Mouse (Mus musculus): Measurements from ENCODE around the gene Il24. TPM values are rescaled to one million over a fixed set of nuclear protein-coding genes. Genes with fewer than 3 reads are reported as not detected.

Il24 gene
- polyA plus RNA-seq, 1 experiment from 2014 or later, result not detected

DNA sequence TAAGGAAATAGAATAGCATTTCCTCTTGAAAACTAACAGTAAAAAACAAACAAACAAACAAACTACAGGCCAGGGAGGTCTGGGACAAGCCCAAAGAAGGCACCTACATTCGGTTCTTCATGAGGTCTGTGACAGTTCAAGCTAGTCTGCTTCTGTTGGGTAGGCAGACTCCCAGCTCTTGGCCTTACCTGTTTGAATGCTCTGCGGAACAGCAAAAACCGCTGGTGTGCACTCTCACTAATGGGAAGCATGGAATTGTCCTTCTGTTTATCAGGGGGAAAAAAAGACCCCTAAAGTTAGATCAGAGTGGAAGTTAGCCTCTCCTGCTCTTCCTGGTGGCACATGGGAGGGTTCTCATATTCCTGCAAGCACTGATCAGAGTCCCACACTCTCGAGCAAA is 4.1 kb downstream of the Il24 start:
- no peak for ATAC-seq
- no peak overlapping the region for H3K4me2 ChIP-seq (ENCODE audit: low read depth, low read length)
- H3K27me3 ChIP-seq (replicated peaks; ENCODE audit: control insufficient read depth, insufficient read depth, low read length), result peaks cover 3% of the 10 kb centered on the region; the same call in 1 of the 2 replicates
- no peaks in the 10 kb centered on the region for H3K4me1 ChIP-seq (ENCODE audit: control insufficient read depth, insufficient read depth, low read length)
- H3K9ac ChIP-seq (ENCODE audit: low read depth, low read length), result no peak overlapping the region
- H3K36me3 ChIP-seq (ENCODE audit: control insufficient read depth, insufficient read depth, low read length), result no peaks in the 10 kb centered on the region
- WGBS, result 87% methylated on average over 4 of the region's 4 CpGs
- H3K4me3 ChIP-seq (ENCODE audit: low read length), result no peak overlapping the region
- H3K27ac ChIP-seq (ENCODE audit: low read length), result no peak overlapping the region
- H3K9me3 ChIP-seq (ENCODE audit: control insufficient read depth, low read length), result no peaks in the 10 kb centered on the region

DNA sequence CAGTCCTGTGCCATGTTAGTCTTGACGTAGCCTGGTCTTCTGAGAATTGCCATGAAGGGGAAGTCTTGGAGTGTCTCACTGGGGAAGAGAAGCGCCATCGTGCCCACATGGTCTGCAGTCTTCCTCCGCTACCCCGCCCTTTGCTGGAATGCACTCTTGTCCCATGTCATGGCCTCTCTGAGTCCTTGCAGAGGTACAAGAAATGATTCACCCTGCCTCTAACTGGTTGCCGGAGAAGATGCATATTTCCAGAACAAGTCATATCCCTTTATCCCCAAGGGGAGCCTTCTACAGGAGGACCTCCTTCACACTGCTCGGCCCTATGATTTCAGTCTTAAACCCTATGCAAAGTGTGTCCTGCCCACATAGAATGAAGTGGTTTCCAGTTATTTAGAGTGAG is 7.3 kb downstream of the Il24 start:
- Histone ChIP-seq H3K27me3 (replicated peaks; ENCODE audit: control insufficient read depth, insufficient read depth, low read length) (peaks cover 9% of the 10 kb centered on the region; the same call in 1 of the 2 replicates), H3K4me3 (ENCODE audit: low read length) (no peak overlapping the region), H3K27ac (ENCODE audit: low read length) (no peak overlapping the region), H3K9me3 (ENCODE audit: control insufficient read depth, low read length) (no peaks in the 10 kb centered on the region), H3K4me2 (ENCODE audit: low read depth, low read length) (no peak overlapping the region), H3K36me3 (ENCODE audit: control insufficient read depth, insufficient read depth, low read length) (no peaks in the 10 kb centered on the region), H3K9ac (ENCODE audit: low read depth, low read length) (no peak overlapping the region), H3K4me1 (ENCODE audit: control insufficient read depth, insufficient read depth, low read length) (0 out of 2 replicates have a peak, but pooled peaks cover 3% of the 10 kb centered on the region)
- ATAC-seq, result no peak
- 87% methylated on average over 7 of the region's 7 CpGs for WGBS

DNA sequence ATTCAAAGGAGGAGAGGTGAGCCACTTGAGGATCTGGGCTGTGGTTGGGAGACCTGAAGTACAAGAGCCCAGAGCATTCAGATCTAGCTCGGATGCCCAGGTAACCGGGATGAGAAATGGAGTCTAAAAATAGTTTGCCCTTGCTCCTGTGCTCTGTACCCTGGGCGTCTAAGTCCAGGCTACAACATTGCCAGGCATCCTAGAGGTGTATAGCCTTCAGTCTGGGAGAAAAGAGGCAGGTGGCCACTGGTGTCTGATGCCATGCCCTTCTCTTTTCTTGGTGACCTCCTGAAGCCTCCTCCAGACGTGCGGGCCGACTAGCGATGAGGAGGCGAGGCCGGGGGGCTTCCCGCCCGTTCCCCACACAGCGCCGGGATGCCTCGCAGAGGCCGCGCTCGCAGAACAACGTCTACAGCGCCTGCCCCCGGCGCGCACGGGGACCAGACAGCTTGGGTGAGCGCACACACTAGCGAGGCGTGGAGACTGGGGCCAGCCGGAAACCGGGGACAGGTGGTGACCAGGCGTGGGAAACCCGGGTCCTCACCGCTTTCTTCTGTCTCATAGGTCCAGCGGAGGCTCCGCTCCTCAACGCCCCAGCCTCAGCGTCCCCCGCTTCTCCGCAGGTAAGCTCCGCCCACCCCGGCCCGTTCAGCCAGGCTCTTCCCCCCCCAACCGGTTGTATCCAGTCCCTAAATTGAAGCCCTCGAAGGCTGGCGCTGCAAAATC is 9.2 kb downstream of the Il24 start:
- ATAC-seq, result peak; percentile 72
- peak overlapping the region; percentile 60 for H3K9ac ChIP-seq (ENCODE audit: low read depth, low read length)
- H3K36me3 ChIP-seq (ENCODE audit: control insufficient read depth, insufficient read depth, low read length), result no peaks in the 10 kb centered on the region
- no peak overlapping the region for H3K27ac ChIP-seq (ENCODE audit: low read length)
- no peaks in the 10 kb centered on the region for H3K9me3 ChIP-seq (ENCODE audit: control insufficient read depth, low read length)
- H3K4me2 ChIP-seq (ENCODE audit: low read depth, low read length), result peak overlapping the region; percentile 83
- 3% methylated on average over 43 of the region's 43 CpGs for WGBS
- peaks cover 9% of the 10 kb centered on the region; the same call in 1 of the 2 replicates for H3K27me3 ChIP-seq (replicated peaks; ENCODE audit: control insufficient read depth, insufficient read depth, low read length)
- H3K4me3 ChIP-seq (ENCODE audit: low read length), result peak overlapping the region; percentile 49
- H3K4me1 ChIP-seq (ENCODE audit: control insufficient read depth, insufficient read depth, low read length), result 0 out of 2 replicates have a peak, but pooled peaks cover 3% of the 10 kb centered on the region

DNA sequence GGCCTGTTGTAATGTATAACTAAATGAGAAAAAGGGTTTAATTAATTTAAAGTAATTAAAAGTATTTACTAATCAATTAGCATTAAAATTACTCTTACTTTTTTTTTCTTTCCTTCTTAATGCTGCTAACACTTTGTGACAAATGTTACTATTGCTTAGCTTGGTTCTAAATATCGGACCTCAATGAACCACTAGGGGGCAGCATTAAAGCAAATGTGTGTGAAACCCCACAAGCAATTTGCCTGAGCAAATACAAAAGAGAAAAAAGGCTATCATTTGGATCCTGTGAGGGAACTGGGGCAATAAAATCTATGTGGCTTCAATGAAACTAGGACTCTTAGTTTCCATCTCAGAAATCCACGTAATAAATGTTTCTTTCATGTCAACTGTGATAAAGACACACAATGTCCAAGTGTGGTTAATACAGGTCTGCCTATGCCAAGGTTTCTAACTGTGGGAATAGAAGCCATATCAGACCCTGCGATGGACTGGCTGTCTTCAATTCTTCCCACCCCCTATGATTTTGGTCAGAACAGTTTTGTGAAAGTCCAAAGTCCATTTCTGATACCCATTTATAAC is 10.2 kb downstream of the Il24 start:
- no peak overlapping the region for H3K27ac ChIP-seq (ENCODE audit: low read length)
- 0 out of 2 replicates have a peak, but pooled peaks cover 3% of the 10 kb centered on the region for H3K4me1 ChIP-seq (ENCODE audit: control insufficient read depth, insufficient read depth, low read length)
- 18% methylated on average over 3 of the region's 3 CpGs for WGBS
- H3K4me3 ChIP-seq (ENCODE audit: low read length), result no peak overlapping the region
- ATAC-seq, result no peak
- H3K9me3 ChIP-seq (ENCODE audit: control insufficient read depth, low read length), result no peaks in the 10 kb centered on the region
- peaks cover 9% of the 10 kb centered on the region; the same call in 1 of the 2 replicates for H3K27me3 ChIP-seq (replicated peaks; ENCODE audit: control insufficient read depth, insufficient read depth, low read length)
- no peak overlapping the region for H3K9ac ChIP-seq (ENCODE audit: low read depth, low read length)
- H3K4me2 ChIP-seq (ENCODE audit: low read depth, low read length), result no peak overlapping the region
- no peaks in the 10 kb centered on the region for H3K36me3 ChIP-seq (ENCODE audit: control insufficient read depth, insufficient read depth, low read length)

DNA sequence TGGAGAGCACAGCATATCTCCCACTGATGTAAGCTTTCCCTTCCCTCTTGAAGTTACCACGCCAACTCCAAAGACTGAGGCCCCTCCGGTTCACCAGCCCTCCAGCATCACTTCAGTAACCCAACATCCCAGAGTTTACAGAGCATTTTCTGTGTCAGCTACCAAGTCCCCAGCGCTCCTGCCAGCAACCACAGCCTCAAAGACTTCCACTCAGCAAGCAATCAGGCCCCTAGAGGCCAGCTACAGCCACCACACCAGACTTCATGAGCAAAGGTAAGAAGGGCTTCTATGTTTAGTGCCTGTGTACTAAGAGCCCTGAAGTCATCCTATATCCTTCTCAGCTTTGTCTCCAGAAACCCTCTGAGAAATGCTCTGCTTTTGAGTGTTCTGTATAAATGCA is 11.3 kb downstream of the Il24 start:
- Histone ChIP-seq H3K4me3 (ENCODE audit: low read length) (no peak overlapping the region), H3K9me3 (ENCODE audit: control insufficient read depth, low read length) (no peaks in the 10 kb centered on the region), H3K4me1 (ENCODE audit: control insufficient read depth, insufficient read depth, low read length) (0 out of 2 replicates have a peak, but pooled peaks cover 3% of the 10 kb centered on the region), H3K36me3 (ENCODE audit: control insufficient read depth, insufficient read depth, low read length) (no peaks in the 10 kb centered on the region), H3K27me3 (replicated peaks; ENCODE audit: control insufficient read depth, insufficient read depth, low read length) (peaks cover 9% of the 10 kb centered on the region; the same call in 1 of the 2 replicates), H3K4me2 (ENCODE audit: low read depth, low read length) (no peak overlapping the region), H3K27ac (ENCODE audit: low read length) (no peak overlapping the region), H3K9ac (ENCODE audit: low read depth, low read length) (no peak overlapping the region)
- no peak for ATAC-seq
- WGBS, result 85% methylated on average over 3 of the region's 3 CpGs

DNA sequence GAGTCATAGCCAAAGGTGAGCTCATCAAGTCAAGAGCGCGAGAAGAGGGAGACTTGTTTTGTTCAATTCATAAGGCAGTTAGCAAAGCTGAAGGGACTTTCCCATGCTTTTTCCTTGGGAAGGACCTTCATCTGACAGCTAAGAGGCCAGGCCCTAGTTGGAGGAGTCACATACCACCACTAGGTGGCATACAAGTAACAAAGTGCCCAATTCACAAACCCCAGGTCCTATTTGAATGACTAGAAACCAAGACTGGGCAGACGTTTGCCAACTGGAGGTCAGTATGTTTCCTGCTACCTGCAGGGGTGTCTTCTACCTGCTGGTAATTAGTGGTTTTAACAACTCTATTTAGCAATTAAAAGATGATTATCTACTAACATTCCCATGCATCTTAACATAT is 12.1 kb downstream of the Il24 start:
- H3K36me3 ChIP-seq (ENCODE audit: control insufficient read depth, insufficient read depth, low read length), result no peaks in the 10 kb centered on the region
- ATAC-seq, result 0 out of 2 replicates have a peak, but pooled peaks have one; percentile 31
- 36% methylated on average over 3 of the region's 3 CpGs for WGBS
- peaks cover 9% of the 10 kb centered on the region; the same call in 1 of the 2 replicates for H3K27me3 ChIP-seq (replicated peaks; ENCODE audit: control insufficient read depth, insufficient read depth, low read length)
- no peak overlapping the region for H3K4me3 ChIP-seq (ENCODE audit: low read length)
- no peak overlapping the region for H3K4me2 ChIP-seq (ENCODE audit: low read depth, low read length)
- H3K9me3 ChIP-seq (ENCODE audit: control insufficient read depth, low read length), result no peaks in the 10 kb centered on the region
- H3K4me1 ChIP-seq (ENCODE audit: control insufficient read depth, insufficient read depth, low read length), result 0 out of 2 replicates have a peak, but pooled peaks cover 3% of the 10 kb centered on the region
- H3K27ac ChIP-seq (ENCODE audit: low read length), result no peak overlapping the region
- H3K9ac ChIP-seq (ENCODE audit: low read depth, low read length), result no peak overlapping the region

DNA sequence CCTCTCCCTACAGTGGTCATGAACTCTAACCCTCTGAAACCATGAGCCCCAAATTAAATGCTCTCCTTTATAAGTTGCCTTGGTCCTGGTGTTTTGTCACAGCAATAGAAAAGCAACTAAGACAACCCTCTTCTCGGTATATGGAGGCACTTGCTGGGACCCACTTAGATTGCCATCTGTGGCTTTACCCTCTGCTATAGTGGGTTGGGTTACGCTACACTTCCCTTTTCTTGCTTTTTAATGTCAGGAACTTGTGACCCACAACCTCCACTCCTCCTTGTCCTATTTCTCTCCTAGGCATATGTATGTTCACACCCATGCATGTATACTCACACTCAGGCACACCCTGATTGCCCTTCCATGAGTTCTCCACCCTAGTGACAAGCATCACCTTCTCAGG is 14.3 kb downstream of the Il24 start:
- Histone ChIP-seq H3K4me3 (ENCODE audit: low read length) (no peak overlapping the region), H3K27me3 (replicated peaks; ENCODE audit: control insufficient read depth, insufficient read depth, low read length) (peaks cover 3% of the 10 kb centered on the region; the same call in 1 of the 2 replicates), H3K9ac (ENCODE audit: low read depth, low read length) (no peak overlapping the region), H3K36me3 (ENCODE audit: control insufficient read depth, insufficient read depth, low read length) (no peaks in the 10 kb centered on the region), H3K27ac (ENCODE audit: low read length) (no peak overlapping the region), H3K4me2 (ENCODE audit: low read depth, low read length) (no peak overlapping the region), H3K9me3 (ENCODE audit: control insufficient read depth, low read length) (no peaks in the 10 kb centered on the region), H3K4me1 (ENCODE audit: control insufficient read depth, insufficient read depth, low read length) (0 out of 2 replicates have a peak, but pooled peaks cover 2% of the 10 kb centered on the region)
- 88% methylated on average over 2 of the region's 2 CpGs for WGBS
- ATAC-seq, result no peak

DNA sequence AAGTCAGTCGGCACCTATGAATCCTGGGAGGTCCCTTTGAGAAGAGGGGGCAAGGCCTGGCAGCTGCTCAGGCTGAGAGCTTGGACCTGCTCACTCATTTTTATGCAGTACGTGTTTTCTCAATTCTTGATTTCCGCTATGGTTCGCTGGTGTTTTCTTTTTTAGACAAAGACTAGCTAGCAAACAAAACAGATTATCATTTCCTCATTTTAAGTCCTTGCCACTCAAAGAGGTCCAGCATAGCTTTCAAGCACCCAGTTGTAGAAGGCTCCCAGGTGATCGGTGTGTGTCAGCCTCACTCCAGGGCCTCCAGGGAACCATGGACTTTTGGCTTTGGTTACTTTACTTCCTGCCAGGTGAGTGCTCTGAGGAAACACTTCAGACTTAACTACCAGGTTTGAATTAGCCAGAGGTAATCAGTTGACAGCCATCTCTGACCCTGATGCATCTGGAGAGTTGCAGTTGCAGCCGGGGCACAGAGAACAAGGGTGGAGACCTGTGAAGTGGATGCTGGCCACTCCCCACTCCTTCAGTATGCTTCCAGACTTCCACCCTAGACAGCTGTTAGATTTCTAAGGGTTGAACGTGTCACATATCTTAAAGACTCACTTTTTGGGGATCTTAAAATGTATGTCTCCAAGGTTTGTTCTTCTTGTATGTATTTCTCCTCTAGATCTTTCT is 21.6 kb downstream of the Il24 start, which contains the start of gene Fcmr:
Gene Fcmr, plus strand, starts transcription at position 129 of the 681 bp plus-strand sequence.
- peak; percentile 66 for ATAC-seq
- H3K27me3 ChIP-seq (replicated peaks; ENCODE audit: control insufficient read depth, insufficient read depth, low read length), result no peaks in the 10 kb centered on the region
- WGBS, result 71% methylated on average over 7 of the region's 7 CpGs
- H3K4me3 ChIP-seq (ENCODE audit: low read length), result no peak within 1 kb of the TSS
- H3K27ac ChIP-seq (ENCODE audit: low read length), result no peak within 1 kb of the TSS
- no peak within 1 kb of the TSS for H3K9ac ChIP-seq (ENCODE audit: low read depth, low read length)
- no peak within 1 kb of the TSS for H3K4me2 ChIP-seq (ENCODE audit: low read depth, low read length)
- H3K9me3 ChIP-seq (ENCODE audit: control insufficient read depth, low read length), result no peaks in the 10 kb centered on the region
- H3K4me1 ChIP-seq (ENCODE audit: control insufficient read depth, insufficient read depth, low read length), result no peaks in the 10 kb centered on the region
- H3K36me3 ChIP-seq (ENCODE audit: control insufficient read depth, insufficient read depth, low read length), result no peaks in the 10 kb centered on the region

DNA sequence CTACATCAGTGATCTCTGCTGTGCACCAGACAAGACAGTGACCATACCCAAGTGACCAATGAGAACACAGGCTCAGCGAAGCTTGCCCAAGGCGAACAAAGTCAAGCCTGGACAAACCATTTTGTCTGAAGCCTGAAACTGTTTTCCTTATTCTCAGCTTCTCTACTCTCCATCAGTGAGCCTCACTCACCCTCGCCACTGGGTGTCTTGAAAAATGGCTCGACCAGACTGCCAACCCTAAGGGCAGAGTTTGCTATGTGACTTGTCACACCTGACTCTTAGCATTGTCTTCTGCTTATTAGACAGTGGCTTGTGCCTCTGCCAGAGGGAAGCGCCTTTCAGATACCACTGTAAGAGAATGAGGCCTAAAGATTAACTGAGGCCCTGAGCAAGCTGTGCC is 22.5 kb downstream of the Il24 start:
- ATAC-seq, result no peak
- 91% methylated on average over 5 of the region's 5 CpGs for WGBS
- Histone ChIP-seq H3K27ac (ENCODE audit: low read length) (no peak overlapping the region), H3K4me2 (ENCODE audit: low read depth, low read length) (no peak overlapping the region), H3K9me3 (ENCODE audit: control insufficient read depth, low read length) (no peaks in the 10 kb centered on the region), H3K36me3 (ENCODE audit: control insufficient read depth, insufficient read depth, low read length) (no peaks in the 10 kb centered on the region), H3K27me3 (replicated peaks; ENCODE audit: control insufficient read depth, insufficient read depth, low read length) (no peaks in the 10 kb centered on the region), H3K4me3 (ENCODE audit: low read length) (no peak overlapping the region), H3K9ac (ENCODE audit: low read depth, low read length) (no peak overlapping the region), H3K4me1 (ENCODE audit: control insufficient read depth, insufficient read depth, low read length) (no peaks in the 10 kb centered on the region)

Data from intestine, embryonic 16.5 days (tissue).